Mouse (Mus musculus) stomach, postnatal 0 days (tissue): ENCODE measurements around the gene 5730522E02Rik. TPM values are rescaled to one million over a fixed set of nuclear protein-coding genes. Genes with fewer than 3 reads are reported as not detected.

ENCODE experiments used
- ATAC-seq: fragments of 200-750 bp; cut with Nextera tagmentation; 2 replicates; pipeline ENCODE4 v1.8.0; 2017; ENCODE audit not compliant: low FRiP score, low TSS enrichment
- DNase-seq: peaks from one replicate; pipeline ENCODE4 v3.0.0-alpha.2; 2016; ENCODE audit warnings: low spot score
- H3K27ac ChIP-seq: fragments of 300-500 bp; sonication (generic); replicated peaks from 2 replicates; pipeline ENCODE4 v1.5.1; 2014; ENCODE audit warnings: mild to moderate bottlenecking, control low read depth
- H3K27me3 ChIP-seq: fragments of 300-500 bp; sonication (generic); 2 replicates; pipeline ENCODE4 v1.6.1; 2014; ENCODE audit warnings: low read length; ENCODE audit not compliant: control insufficient read depth, insufficient read depth
- H3K36me3 ChIP-seq: fragments of 300-500 bp; sonication (generic); 2 replicates; pipeline ENCODE4 v1.6.1; 2014; ENCODE audit warnings: low read length, mixed read lengths; ENCODE audit not compliant: control insufficient read depth, insufficient read depth
- H3K4me1 ChIP-seq: fragments of 300-500 bp; sonication (generic); replicated peaks from 2 replicates; pipeline ENCODE4 v1.6.1; 2014; ENCODE audit warnings: antibody characterized with exemption; ENCODE audit not compliant: control insufficient read depth, insufficient read depth
- H3K4me2 ChIP-seq: fragments of 300-500 bp; sonication (generic); replicated peaks from 2 replicates; pipeline ENCODE4 v1.6.1; 2014; ENCODE audit warnings: low read depth, mild to moderate bottlenecking, control low read depth, moderate library complexity
- H3K4me3 ChIP-seq: fragments of 300-500 bp; sonication (generic); 2 replicates; pipeline ENCODE4 v1.5.1; 2014; ENCODE audit warnings: low read depth, low read length, control low read depth
- H3K9ac ChIP-seq: fragments of 300-500 bp; sonication (generic); 2 replicates; pipeline ENCODE4 v1.6.1; 2014; ENCODE audit warnings: mild to moderate bottlenecking, low read length, control low read depth, mixed read lengths
- H3K9me3 ChIP-seq: fragments of 300-500 bp; sonication (generic); 2 replicates; pipeline ENCODE4 v1.6.1; 2016; ENCODE audit warnings: low read length; ENCODE audit not compliant: control insufficient read depth
- CTCF ChIP-seq: IDR thresholded peaks from 2 replicates; pipeline ENCODE4 v1.5.1; 2016; ENCODE audit warnings: antibody characterized with exemption, low read depth, mild to moderate bottlenecking, moderate library complexity
- EP300 ChIP-seq: optimal IDR thresholded peaks from 2 replicates; pipeline ENCODE3; 2016; ENCODE audit warnings: antibody characterized with exemption
- WGBS: fragments of 180-500 bp; shearing (Covaris S2); extraction: QIAGEN DNeasy Blood & Tissue Kit; methylation state at CpG from one replicate; pipeline ENCODE4 v1.1.7; 2014; 5-methylcytosine and 5-hydroxymethylcytosine counted together
- polyA plus RNA-seq: library from polyadenylated mRNA; unstranded; fragments of >200 nt; fragmentation: Nextera tagmentation; extraction: Ambion mirVana; gene quantifications from 2 replicates; pipeline ENCODE4 v1.2.1, GENCODE M21; 2015

Gene 5730522E02Rik
- polyA plus RNA-seq, 1 experiment from 2014 or later: 1.1 TPM

DNA sequence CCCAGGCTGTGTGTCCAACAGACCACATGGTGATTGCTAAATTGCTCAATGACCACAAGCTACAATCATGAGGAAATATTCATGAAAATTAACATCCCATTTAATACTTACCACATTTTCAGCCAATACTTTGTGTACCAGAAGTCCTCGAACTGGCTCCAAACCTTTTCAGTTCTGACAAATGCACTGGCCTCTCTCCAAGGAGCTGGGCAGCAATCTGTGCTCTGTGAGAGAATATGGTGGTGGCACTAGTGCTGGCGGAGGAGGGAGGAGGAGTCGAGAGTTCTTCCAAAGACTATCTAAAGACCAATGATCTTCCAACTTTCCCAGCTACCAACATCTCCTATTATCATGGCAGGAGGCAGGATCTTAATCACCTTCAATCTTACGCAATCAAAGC lies 525.8 kb downstream of the 5730522E02Rik start:
- DNase-seq: no peak
- 82% methylated on average over 4 of the region's 4 CpGs for WGBS
- no peaks in the 10 kb centered on the region for H3K9me3 ChIP-seq
- no peak overlapping the region for H3K4me2 ChIP-seq
- no peak for TF ChIP-seq CTCF
- no peak for TF ChIP-seq EP300
- H3K36me3 ChIP-seq: no peaks in the 10 kb centered on the region
- H3K4me1 ChIP-seq: no peaks in the 10 kb centered on the region
- ATAC-seq: no peak
- no peak overlapping the region for H3K27ac ChIP-seq
- no peak overlapping the region for H3K9ac ChIP-seq
- H3K27me3 ChIP-seq: no peaks in the 10 kb centered on the region
- H3K4me3 ChIP-seq: no peak overlapping the region

DNA sequence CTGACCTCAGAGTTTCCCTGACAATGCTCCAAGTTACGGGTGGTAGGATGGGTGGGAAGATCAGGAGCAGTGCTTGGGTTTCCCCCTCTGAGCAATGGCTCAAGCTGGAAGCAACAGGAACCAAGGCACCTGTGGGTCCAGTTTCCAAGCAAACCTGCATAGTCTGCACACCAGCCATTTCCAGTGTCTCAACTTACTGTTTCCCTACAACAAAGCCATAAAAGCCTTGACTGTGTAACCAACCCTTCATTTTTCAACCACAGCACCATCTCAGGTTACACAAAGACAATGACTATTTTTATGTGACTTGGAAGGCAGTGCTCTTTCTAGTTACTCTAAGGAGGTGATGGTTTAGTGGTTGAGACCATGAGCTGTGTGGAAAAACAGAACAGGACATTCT lies 530.7 kb downstream of the 5730522E02Rik start:
- Histone ChIP-seq H3K4me3 (no peak overlapping the region), H3K4me1 (no peaks in the 10 kb centered on the region), H3K4me2 (no peak overlapping the region), H3K36me3 (no peaks in the 10 kb centered on the region), H3K9me3 (no peaks in the 10 kb centered on the region), H3K27ac (no peak overlapping the region), H3K27me3 (no peaks in the 10 kb centered on the region), H3K9ac (no peak overlapping the region)
- ATAC-seq (no peak), DNase-seq (no peak)
- 74% methylated on average over 1 of the region's 1 CpGs for WGBS
- TF ChIP-seq CTCF: no peak
- TF ChIP-seq EP300: no peak

DNA sequence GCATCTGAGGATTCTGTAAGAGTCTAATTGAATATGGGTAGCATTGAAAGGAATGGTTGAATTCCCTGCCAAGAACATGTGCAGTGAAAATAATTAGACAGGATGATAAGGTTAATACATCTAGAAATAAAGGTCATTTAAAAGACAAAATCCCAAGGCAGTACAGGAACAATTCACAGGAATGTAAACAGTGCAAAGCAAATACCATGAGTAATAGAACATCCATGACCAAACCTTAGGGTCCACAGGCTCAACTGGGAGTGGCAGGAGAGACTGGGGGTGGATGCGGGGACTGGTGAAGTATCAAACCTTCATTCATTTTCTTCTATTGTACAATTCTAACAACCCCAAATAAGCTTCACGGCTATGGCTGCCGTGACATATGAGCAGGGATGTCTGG lies 536.4 kb downstream of the 5730522E02Rik start:
- Histone ChIP-seq H3K4me2 (no peak overlapping the region), H3K9me3 (no peaks in the 10 kb centered on the region), H3K9ac (no peak overlapping the region), H3K36me3 (no peaks in the 10 kb centered on the region), H3K4me1 (no peaks in the 10 kb centered on the region), H3K4me3 (no peak overlapping the region), H3K27me3 (no peaks in the 10 kb centered on the region), H3K27ac (no peak overlapping the region)
- 49% methylated on average over 3 of the region's 3 CpGs for WGBS
- DNase-seq (no peak), ATAC-seq (no peak)
- no peak for TF ChIP-seq EP300
- no peak for TF ChIP-seq CTCF

DNA sequence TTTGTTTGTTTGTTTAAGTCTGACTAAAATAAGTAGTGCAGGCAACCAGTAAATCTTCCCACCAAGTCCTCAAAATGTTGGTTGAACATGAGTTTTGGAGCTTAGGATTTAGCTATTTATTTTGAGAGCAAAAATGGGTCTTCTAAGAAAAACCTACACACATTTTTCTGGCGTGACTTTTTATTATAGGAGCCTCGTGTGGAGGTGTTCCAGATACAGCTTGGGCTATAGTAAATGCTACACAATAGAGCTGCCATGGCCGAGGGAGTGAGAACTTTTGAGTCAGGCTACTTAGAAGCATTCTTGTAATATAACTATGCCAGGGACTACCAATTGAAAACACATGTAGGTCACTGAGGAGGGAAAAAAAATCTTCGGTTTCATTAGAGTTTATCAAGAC lies 540.5 kb downstream of the 5730522E02Rik start:
- DNase-seq (no peak), ATAC-seq (no peak)
- 65% methylated on average over 4 of the region's 4 CpGs for WGBS
- Histone ChIP-seq H3K4me2 (no peak overlapping the region), H3K9me3 (no peaks in the 10 kb centered on the region), H3K4me1 (no peaks in the 10 kb centered on the region), H3K27me3 (no peaks in the 10 kb centered on the region), H3K27ac (no peak overlapping the region), H3K36me3 (no peaks in the 10 kb centered on the region), H3K9ac (no peak overlapping the region), H3K4me3 (no peak overlapping the region)
- TF ChIP-seq CTCF: no peak
- TF ChIP-seq EP300: no peak

DNA sequence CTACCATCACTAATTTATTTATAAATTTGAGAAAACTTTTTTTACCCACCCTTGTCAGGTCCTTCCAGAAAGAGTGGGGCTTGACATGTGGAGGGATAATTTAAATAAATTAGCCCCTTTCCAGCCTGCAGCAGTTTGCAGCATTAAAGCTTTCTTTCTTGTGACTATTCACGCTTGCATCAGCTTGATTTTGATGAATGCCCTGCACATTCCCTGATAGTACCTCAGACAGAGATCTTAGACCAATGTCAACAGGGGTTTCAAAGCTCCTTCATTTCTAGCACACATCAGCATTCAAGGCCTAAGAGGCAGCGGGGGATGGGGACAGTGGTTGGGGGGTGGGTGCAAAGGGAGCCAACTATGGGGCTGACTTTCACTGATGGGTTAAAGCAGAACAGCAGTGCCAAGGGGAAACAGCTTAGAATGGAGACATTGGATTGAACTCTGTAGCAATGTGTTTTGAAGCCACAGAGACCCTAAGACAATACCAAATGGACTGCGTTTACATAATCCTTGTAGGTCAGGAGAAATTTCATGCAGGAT lies 545.9 kb downstream of the 5730522E02Rik start:
- no peaks in the 10 kb centered on the region for H3K4me1 ChIP-seq
- no peak overlapping the region for H3K27ac ChIP-seq
- H3K4me3 ChIP-seq: no peak overlapping the region
- WGBS: 72% methylated on average over 3 of the region's 3 CpGs
- no peak for TF ChIP-seq CTCF
- no peak for TF ChIP-seq EP300
- ATAC-seq: no peak
- H3K9me3 ChIP-seq: no peaks in the 10 kb centered on the region
- H3K36me3 ChIP-seq: no peaks in the 10 kb centered on the region
- no peak overlapping the region for H3K4me2 ChIP-seq
- no peak overlapping the region for H3K9ac ChIP-seq
- DNase-seq: no peak
- no peaks in the 10 kb centered on the region for H3K27me3 ChIP-seq

DNA sequence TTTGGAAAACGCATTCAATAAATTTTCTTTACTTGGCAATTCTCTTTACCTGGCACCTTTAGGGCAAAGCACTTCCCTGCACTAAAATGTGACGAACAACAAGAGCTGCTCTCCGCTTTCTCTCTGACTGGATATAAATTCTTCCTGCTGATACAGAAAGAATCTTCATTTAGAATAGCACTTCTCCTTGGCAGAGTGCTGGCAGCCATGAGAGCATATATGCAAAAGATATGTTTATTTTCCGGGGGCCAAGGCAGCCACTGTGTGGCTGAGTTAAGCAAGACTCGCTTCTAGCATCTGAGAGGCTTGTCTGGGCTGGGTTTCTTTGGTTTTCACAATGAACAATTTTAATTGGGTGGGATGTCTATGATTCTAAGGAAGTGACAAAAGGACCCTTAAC lies 564.3 kb downstream of the 5730522E02Rik start:
- Histone ChIP-seq H3K9ac (no peak overlapping the region), H3K4me3 (no peak overlapping the region), H3K4me1 (no peaks in the 10 kb centered on the region), H3K9me3 (no peaks in the 10 kb centered on the region), H3K4me2 (no peak overlapping the region), H3K27me3 (no peaks in the 10 kb centered on the region), H3K36me3 (no peaks in the 10 kb centered on the region), H3K27ac (no peak overlapping the region)
- ATAC-seq (no peak), DNase-seq (no peak)
- 63% methylated on average over 5 of the region's 5 CpGs for WGBS
- no peak for TF ChIP-seq CTCF
- no peak for TF ChIP-seq EP300
